Mouse (Mus musculus): ENCODE measurements around the gene Mgrn1.

Mgrn1 gene

DNA sequence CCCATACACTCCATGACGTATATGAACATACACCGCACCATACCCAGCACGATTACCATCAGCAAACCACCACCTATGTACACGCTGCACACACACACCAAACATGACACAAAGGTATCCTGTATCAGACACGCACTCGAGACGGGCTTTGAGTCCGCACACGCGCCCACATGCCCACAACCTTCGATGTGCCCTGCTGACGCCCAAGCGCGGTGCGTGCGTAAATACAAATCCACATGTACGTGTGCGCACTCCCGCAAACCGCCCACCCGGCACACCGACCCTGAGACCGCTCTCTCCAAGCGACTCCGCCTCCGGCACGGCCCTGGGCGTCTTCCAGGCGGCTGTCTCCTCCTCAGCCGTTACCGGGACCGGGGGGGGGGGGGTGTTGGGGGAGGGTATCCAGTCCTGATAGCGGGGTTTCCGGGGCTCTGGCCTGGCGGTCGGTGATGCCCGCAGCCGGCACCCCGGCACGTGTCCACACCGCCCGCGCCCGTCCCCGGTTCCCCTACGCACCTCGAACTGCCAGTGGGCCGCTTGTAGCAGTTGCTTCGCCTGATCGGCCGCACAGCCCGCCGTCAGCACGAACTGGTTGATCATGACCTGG, 6.8 kb upstream of the Mgrn1 start:
- peak; percentile 70 for DNase-seq

DNA sequence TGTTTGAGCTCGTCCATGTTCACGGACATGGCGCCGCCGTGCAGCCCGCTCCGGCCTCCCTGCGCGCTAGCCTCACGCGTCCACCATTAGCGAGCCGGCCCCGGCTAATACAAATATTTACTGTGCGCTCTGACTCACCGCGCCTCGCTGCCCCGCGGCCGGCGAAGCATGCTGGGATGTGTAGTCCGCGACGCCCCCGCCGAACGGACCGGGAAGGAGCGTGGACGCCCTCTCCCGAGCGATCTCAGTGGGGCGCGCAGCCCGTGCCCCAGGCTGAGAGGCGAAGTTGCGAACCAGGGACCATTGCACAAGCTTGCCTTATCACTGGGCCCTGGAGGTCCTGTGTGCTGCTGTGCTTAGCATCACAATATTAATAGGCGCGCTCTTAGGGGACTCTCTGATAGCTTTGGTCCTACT, 6.3 kb upstream of the Mgrn1 start:
- peak; percentile 92 for DNase-seq

DNA sequence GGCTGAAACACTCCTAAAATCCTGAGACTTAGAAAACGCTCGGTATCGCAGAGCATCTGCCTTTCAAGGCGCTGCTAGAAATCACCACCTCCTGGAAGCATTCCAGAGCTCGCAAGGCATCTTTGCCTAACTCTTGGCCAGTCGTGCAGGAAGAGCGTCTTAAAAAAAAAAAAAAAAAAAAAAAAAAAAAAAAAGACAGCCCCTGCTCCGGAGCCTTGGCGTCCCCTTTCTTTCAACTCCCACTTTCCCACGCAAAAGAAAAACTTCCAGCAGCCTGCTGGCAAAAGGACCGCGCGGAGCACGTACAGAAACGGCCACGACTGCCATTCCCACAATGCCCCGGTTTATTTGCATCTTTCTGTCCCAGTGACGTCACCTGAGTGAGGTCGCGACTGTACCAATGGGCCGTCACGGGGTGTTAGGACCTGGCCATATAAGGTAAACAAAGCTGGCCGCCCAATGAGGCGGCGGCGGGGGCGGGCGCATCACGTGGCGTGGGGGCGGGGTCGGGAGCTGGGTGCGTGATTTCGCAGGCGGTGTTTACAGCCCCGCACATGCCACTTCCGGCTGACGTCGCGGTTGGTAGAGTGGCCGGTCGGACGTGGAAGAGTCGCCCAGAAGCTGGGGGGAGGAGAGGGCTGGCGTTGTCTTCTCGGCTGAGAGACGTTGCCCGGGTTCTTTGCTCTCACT, 5.8 kb upstream of the Mgrn1 start, which contains the start of gene Ubald1:
Ubald1 (minus strand) TSS at position 180 of the 690 bp plus-strand sequence.
- peak; percentile 99 for DNase-seq

DNA sequence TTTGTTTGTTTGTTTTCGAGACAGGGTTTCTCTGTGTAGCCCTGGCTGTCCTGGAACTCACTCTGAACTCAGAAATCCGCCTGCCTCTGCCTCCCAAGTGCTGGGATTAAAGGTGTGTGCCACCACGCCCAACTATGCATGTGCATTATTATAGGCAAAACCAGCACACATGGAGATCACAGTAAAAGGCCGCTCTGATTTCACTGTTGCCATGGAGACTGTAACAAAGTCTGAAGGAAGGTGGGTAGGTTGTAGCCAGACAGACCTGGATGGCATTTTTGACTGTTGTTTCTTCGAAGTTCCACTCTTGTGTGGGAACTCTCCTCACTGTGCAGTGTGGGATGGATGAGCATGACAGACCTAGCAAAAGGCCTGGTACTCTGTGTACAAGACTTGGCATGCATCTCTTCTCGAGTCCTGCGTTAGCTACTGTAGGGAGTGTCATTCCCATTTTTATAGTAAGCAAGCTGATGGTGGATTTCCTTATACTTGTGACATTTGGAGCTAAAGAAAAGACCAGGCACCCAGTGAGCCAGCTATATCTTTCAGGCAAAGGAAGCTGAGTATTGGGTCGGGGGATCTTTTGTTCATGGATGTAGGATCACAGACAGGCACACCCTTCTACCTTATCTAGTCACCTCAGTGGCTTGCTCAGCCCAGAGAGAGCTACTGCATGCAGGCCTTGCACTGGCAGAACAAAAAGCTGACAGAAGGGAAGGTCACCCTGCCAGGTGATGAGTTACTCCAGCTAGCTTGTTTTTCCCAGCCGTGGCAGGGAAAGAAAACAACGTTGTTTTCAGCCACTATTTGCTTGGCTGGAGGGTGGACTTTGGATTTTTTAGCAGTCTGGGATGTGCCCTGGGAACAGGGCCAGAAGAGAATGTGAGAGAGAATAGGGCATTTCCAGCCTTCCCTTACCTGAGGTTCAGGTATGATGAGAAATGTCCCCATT, 4.4 kb upstream of the Mgrn1 start:
- no peak for DNase-seq

DNA sequence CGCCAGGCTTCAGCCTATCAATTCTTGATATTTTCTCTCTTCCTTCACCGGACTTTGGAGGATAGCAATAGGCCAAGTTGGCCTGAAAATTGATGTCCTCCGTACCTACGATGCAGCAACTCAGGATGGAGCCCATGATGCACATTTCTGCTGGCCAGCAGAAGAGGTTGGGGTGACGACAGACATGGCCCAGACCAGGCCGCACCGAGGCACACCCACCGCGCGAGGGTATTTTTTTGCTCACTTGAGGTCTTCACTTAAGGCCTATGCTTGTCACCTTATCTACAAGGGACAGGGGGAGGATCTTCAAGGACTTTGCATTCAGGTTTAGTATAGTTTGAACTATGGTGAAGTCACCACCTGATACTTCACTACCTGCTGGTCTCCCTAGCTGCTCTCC, 1.1 kb upstream of the Mgrn1 start:
- DNase-seq: no peak

DNA sequence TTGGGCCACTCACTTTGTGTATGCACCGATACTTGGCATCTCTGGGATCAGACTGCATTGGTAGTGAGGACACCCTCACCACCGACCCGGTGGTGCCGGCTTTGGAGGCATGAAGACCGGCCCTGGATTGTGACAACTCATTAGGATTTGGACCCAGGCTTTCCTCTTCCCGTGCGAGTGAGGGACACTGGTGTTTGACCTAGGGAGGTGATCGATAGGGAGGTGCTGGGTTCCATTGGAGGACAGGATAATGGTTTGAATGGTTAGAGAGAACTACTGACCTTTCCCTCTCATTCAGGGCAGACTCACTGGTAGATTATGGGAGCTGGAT, 606 bp downstream of the Mgrn1 start:
- DNase-seq: no peak

DNA sequence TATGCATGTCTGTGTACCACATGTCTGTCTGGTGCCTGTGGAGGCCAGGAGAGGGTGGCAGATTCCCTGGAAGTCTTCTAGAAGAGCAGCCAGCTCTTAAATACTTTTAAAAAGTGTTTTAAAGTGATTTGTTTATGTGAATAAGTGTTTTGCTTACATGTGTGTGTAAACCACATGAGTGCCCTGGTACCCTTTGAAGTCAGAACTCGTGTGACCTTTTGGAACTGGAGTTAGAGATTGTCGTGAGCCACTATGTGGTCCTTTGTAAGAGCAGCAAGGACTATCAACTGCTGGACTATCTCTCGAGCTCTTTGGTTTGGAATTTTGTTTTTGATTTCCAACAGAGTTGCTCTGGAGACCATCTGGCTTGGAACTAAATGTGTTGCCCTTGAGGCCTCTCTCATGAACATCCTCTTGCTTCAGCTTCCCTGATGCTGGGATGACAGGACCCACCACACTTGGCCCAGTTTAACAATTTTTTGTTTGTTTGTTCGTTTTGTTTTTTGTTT, 4.2 kb downstream of the Mgrn1 start:
- no peak for DNase-seq

DNA sequence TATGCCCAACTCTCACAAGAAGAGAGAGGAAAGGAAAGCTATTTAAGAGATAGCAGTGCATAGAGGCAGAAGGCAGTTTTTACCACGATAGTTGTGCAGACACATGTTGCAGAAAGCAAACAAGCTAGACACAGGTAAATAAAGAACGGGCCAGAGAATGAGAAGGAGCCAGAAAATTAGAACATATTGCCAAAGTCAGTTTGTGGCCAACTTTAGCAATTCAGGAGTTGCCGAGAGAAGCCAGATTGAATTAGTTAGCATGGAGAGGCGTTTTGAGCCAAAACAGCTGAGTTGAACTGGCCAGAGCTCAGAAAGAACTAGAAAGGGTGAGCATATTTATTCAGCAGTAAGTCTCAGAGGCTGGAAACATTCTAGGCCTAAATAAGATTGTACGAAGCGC, 6.1 kb downstream of the Mgrn1 start:
- no peak for DNase-seq

DNA sequence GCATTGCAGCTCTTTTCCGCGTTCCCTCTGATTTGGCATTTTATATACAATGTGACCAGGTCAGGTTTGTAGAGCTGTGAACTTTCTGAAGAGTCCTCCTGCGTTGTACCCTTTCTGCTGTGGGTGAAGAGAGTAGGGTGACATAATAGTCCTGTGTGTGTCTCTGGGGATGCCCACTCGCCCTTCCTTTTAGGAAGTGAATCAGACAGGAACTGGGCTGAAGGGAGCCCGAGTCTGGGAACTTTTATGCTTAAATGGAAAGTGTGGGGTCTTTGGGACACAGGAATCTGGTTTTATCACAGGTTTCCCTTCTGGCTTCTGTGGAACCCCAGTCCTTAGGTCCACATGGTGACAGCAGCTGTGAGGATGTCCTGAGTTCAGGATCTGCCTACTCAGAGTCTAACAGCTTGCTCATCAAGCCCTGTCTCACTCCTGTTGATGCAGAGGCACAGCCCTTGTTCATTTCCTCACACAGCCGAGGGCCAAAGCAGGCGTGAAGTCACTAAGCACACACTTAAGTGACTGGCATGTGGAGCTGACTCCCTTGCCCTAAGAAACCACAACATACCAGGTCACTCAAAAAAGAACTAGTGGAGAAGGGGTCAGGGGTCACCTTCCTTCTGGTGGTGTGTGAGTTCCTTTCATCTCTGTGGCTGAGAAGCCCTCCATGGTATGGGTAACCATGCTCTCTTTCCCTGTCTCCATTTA, 8.3 kb downstream of the Mgrn1 start:
- no peak for DNase-seq

DNA sequence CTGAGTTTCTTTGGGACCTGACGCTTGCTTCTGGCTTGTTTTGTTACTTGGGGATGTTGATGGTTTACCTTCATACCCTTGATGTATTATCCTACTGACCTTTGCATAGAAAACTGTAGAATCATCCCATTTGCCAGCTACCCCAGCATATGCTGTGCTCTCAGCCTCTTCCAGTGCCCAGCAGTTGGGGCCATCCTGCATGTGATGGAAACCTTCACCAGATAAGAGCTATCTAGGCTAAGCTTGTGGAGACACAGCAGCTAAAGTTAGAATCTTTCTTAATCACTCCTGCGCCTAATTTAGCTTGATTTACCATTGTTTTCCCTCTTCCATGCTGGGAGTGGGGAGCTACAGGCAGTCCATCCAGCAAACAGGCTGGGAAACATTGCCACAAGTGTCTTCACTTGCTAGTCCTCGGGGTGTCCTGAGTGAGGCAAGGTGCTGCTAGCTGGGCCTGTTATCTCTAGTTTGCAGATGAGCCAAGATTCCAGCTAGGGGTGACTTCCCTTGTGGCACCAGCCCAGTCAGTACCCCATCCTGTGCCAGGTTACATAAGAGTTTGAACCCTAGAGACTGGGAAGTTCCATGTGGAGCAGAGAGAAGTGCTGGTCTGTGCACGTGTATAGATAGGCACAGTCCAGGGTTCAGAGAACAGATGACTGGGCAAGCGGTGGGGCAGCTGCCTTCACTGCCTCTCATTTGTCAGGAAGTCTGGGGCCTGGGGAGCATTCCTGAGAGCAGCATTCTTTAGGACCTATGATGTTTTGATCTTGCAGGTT, 10.4 kb downstream of the Mgrn1 start:
- DNase-seq: peak; percentile 64

DNA sequence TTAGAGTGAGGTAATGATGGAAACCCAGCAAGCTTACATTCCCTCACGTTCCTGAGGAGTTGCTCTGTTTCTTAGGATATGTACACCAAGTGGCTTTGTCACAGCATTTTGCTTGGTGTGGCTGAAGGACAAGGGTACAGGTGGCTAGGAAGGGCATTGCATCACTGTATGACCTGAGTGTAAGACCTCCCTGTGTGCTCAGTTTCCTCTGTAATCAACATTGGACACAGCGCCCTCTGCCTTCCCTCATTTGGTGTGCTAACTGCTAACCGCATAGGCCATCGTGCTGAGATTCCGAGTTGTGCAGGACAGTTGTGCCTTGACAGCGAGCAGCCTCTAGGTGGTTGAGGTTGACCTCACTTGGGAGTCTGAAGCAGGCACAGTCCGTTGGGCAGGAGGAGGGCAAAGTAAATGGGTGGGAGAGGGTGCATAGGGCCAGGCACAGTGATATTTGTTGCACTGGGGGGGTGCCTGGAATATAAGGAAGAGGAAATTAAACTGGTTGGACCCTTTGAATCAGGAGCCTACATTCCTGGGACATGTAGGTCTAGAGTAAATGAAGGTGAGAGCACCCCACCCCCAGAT, 11.2 kb downstream of the Mgrn1 start:
- peak; percentile 41 for DNase-seq

DNA sequence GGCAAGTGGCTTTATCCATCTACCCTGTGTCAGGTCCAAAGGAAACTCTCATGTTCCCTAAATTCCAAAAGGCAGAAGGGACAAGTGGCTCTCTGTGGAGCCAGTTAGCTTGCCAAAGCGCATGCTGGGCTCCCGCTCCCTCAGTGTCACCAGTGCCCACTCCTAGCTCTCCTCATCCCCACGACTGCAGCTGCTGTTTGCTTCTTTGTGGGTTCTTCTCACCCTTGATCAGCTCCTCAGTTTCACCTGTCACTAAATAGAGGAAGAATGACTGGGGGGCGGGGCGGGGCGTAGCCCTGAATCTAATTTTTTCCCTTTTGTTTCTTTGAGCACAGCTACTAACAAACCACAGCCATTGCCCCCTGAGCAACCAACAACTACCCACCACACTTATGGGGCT, 12.8 kb downstream of the Mgrn1 start:
- no peak for DNase-seq

DNA sequence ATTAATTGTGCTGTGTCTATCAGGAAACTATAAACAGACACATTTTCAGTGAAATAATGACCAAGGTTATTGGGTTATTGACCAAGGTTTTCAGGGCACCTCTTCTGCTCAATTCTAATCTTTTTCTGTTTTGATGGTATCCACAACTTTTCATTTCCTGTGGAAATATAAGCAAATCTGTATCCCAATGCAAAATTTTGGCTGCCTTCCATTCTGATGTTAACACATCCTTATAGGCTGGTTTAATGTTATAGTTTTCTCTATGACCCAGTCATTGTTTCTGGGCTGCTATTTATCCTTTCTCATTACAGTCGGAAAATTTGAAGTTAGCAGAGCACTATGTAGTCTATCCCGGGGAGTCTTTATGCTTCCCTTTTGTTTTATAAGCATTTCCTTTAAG, 13.7 kb downstream of the Mgrn1 start:
- DNase-seq: no peak

DNA sequence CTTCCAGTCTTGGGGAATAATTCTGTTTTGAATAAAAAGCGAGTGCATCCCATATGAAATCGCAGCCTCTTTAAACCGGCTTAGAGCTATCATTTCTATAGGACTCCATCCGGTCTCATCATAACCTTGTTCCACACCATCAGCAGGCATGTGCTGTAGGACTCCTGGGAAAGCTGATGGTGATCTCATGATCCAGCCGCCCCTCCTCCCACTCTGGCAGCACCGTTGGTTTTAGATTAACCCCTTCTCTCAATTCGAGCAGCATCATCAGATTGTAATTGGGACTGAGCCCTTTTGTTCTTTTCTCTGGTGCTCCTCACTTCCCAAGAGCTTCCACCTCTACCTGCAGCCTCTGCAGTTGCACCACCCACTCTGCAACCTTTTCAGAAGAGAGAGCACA, 15.1 kb downstream of the Mgrn1 start:
- no peak for DNase-seq

DNA sequence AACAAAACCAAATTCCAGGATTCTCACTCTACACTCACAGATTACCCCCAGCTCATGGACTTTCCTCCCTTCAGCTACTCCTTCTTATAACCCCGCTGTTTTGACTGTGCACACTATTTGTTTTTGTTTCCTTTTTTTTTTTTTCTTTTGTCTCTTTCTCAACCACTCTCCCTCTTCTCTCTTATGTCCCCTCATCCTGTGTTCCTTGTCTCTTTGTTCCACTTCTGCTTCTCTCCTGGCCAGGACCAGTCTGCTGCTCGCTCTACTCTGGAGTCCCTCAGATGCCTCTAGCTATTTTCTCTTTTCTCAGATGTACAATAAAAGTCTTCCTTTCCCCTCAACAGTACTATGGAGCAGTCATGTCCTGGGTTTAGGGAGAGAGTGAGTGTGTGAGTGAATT, 16.3 kb downstream of the Mgrn1 start:
- no peak for DNase-seq

DNA sequence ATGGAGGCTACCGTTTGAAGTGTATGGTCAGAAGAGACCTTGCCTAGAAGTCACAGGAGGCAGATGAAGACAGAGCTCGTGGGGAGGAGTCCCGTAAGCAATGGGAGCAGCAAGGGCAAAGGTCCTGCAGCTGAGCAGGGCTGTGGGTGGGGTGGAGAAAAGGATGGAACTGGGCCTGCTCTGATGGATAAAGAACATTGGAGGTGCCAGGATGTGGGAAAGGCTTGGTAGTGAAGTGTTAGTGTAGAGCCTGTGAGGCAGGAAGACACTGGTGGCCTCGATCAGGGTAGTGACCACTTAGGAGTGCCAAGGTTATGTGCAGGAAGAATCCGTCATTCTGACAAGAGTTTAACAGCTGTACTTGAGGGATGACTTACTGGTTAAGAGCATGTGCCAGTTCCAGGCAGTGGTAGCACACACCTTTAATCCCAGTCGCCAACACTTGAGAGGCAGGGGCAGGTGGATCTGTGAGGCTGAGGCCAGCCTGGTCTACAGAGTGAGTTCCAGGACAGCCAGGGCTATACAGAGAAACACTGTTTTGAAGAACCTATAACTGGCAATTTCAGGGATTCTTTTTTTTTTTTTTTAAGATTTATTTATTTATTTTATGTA, 17.5 kb downstream of the Mgrn1 start:
- no peak for DNase-seq

DNA sequence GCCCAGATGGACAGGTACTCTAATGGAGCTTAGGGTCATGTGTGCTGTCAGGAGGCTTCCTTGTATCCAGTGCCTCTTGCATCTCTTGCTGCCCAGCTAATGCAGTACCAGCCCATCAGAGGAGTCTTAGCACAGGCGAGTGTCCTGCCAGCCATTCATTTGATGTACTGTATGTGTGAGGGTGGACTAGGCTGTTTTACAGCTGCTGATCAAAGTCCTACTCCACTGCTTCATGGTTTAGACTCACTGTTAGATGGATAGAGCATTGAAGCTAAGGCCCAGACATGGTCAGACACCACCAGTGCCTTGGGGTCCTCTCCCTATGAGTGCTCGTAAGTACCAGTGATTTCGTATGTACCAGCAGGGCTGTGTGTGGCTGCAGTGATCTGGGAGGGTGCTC, 18.8 kb downstream of the Mgrn1 start:
- DNase-seq: no peak

DNA sequence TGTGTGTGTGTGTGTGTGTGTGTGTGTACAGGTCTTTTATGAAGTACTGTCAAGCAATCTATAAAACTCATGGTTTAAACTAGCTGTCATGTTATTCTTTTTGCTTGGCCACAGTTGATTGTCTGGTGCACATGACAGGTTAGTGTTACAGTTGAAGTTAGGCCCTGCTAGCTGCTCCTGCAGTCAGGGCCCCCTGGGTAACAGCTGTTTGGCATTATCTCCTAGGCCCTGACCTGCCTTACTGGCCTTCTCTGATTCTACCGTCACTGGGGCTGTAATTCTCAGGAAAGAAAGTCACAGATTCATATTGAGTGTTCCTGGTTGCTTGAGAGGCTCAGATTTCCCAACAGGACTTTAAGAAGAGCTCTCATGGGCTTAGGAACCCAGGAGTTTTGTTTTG, 19.5 kb downstream of the Mgrn1 start:
- no peak for DNase-seq

DNA sequence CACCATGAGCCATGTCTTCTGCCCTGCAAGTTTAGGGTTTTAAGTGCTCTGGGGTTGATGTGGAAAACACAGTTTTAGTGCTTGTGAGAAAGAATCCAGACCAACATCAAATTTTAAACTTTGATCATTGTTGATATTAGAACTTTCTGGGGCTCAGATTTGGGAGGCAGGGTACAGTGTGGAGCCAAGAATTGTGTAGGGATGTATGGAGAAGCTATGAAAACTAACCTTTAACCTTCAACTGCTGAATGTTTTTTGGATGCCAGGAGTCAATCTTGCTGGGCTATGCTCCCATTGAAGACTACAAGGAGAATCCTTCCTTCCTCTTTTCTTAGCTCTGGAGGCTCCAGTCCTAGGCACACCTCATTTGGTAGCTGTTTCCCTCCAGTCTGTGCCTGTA, 20.5 kb downstream of the Mgrn1 start:
- no peak for DNase-seq

DNA sequence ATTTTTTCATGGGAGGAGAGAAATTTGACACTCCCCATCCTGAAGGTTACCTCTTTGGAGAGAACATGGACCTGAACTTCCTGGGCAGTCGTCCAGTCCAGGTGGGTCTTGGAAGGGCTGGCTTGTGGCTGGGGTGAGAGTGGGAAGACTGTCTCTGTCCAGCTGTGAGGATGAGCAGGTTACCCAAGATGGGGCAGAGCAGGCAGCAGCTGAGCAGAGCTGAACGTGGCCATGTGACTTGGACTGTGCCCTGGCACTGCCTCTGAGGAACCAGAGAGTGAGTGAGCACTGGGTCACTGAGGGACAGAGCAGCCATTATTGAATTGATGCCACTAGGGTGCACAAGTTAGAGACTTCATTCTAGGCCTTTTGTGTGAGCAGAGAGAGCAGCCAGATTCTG, 21.3 kb downstream of the Mgrn1 start:
- DNase-seq: no peak

DNA sequence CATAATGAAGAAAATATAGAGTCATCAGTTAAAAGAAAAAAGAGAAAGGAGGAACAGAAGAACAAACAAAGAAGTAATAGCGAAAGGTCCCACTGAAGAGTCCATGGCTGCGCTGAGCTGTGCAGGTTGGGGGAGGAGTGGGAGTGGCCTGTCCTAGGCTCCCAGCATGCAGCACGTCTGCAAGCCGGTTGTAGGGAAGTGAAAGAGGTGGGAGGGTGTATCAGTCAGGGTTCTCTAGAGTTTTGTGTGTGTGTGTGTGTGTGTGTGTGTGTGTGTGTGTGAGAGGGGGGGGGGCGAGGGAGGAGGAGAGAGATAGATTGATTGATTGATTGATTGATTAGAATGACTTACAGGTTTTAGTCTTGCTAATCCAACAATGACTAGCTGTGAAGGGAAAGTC, 21.9 kb downstream of the Mgrn1 start:
- peak; percentile 60 for DNase-seq

All from liver (tissue).